Mouse (Mus musculus) cortical plate, adult 2 months (tissue): Measurements from ENCODE around the gene Gm10053.

Experiments used
- CTCF ChIP-seq: fragments of 200-500 bp; IDR thresholded peaks from 2 replicates; pipeline ENCODE4 v1.5.1; 2011; ENCODE audit warnings: mild to moderate bottlenecking, control low read depth, low read length; ENCODE audit not compliant: insufficient read depth; ENCODE audit errors: extremely low read depth
- POLR2A ChIP-seq: fragments of 200-500 bp; IDR thresholded peaks from 2 replicates; pipeline ENCODE4 v1.6.1; 2011; ENCODE audit warnings: mild to moderate bottlenecking, low read length, control low read depth; ENCODE audit not compliant: insufficient read depth; ENCODE audit errors: extremely low read depth

DNA sequence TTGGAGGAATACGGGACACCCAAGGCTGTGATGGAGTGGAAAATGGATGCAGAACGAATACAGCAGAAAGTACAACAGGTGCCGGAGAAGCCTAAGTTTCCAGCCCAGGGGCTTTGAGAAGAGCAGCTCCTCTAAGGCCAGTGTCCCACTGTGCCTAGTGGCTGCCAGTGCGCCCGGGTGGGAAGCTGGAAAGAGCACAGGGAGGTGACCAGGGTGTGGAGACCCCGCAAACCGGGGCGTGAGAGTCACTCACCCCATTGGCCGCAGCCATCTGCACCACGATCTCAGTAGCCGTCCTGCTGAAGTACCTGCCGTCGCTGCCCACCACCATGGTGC lies 14.2 kb upstream of the Gm10053 start:
- TF ChIP-seq POLR2A (no peak), CTCF (no peak)
